Mouse (Mus musculus) myocyte (in vitro differentiated cells): Measurements from ENCODE around the gene B230219D22Rik. TPM values are rescaled to one million over a fixed set of nuclear protein-coding genes. Genes with fewer than 3 reads are reported as not detected.

ENCODE experiments used
- H3K27me3 ChIP-seq: one replicate; pipeline ENCODE4 v1.6.1; 2011; ENCODE audit not compliant: control insufficient read depth, insufficient read depth, insufficient read length
- H3K36me3 ChIP-seq: one replicate; pipeline ENCODE4 v1.6.1; 2011; ENCODE audit not compliant: control insufficient read depth, insufficient read depth
- H3K4me2 ChIP-seq: one replicate; pipeline ENCODE4 v1.6.1; 2011; ENCODE audit warnings: low read depth, control low read depth
- H3K4me3 ChIP-seq: one replicate; pipeline ENCODE4 v1.5.1; 2011; ENCODE audit warnings: mild to moderate bottlenecking, control low read depth, moderate library complexity
- H3K79me2 ChIP-seq: one replicate; pipeline ENCODE4 v1.6.1; 2011; ENCODE audit not compliant: control insufficient read depth, insufficient read depth
- H3ac ChIP-seq: one replicate; pipeline ENCODE4 v1.6.1; 2011; ENCODE audit not compliant: control insufficient read depth, insufficient read length
- CEBPB ChIP-seq: IDR thresholded peaks from 2 replicates; pipeline ENCODE4 v1.6.1; 2011; ENCODE audit warnings: mild to moderate bottlenecking, moderate library complexity; ENCODE audit not compliant: poor library complexity, insufficient read depth, severe bottlenecking
- E2F4 ChIP-seq: IDR thresholded peaks from one replicate; pipeline ENCODE4 v1.6.1; 2011; ENCODE audit warnings: mild to moderate bottlenecking, control low read depth, moderate library complexity; ENCODE audit not compliant: insufficient read depth
- MAX ChIP-seq: IDR thresholded peaks from one replicate; pipeline ENCODE4 v1.6.1; 2011; ENCODE audit warnings: low read depth, mild to moderate bottlenecking, control low read depth
- MYOD1 ChIP-seq, 3 experiments: IDR thresholded peaks; one replicate each; pipeline ENCODE4 v1.6.1; 2011; ENCODE audit warnings: control low read depth in 2 of 3, low read depth in 2 of 3, mild to moderate bottlenecking in 2 of 3, moderate library complexity in 1 of 3; ENCODE audit not compliant: insufficient read length in 2 of 3, control insufficient read depth in 1 of 3
- MYOG ChIP-seq, 3 experiments: IDR thresholded peaks; one replicate each; pipeline ENCODE4 v1.6.1; 2011; ENCODE audit warnings: control low read depth in 2 of 3, low read depth in 2 of 3, mild to moderate bottlenecking in 2 of 3; ENCODE audit not compliant: insufficient read length in 2 of 3, control insufficient read depth in 1 of 3, insufficient read depth in 1 of 3
- POLR2A ChIP-seq: IDR thresholded peaks from one replicate; pipeline ENCODE4 v1.6.1; 2011; ENCODE audit warnings: low read depth, mild to moderate bottlenecking, control low read depth, moderate library complexity; ENCODE audit not compliant: insufficient read length
- POLR2AphosphoS2 ChIP-seq: IDR thresholded peaks from one replicate; pipeline ENCODE4 v1.6.1; 2011; ENCODE audit warnings: low read depth, control low read depth; ENCODE audit not compliant: insufficient read length
- REST ChIP-seq: IDR thresholded peaks from one replicate; pipeline ENCODE4 v1.6.1; 2011; ENCODE audit warnings: mild to moderate bottlenecking, control low read depth, moderate library complexity; ENCODE audit not compliant: insufficient read depth, insufficient read length
- SRF ChIP-seq: IDR thresholded peaks from one replicate; pipeline ENCODE4 v1.6.1; 2011; ENCODE audit warnings: low read depth; ENCODE audit not compliant: control insufficient read depth, insufficient read length
- TCF12 ChIP-seq: IDR thresholded peaks from one replicate; pipeline ENCODE4 v1.6.1; 2011; ENCODE audit warnings: mild to moderate bottlenecking, control low read depth; ENCODE audit not compliant: poor library complexity, insufficient read depth, severe bottlenecking
- TCF3 ChIP-seq: IDR thresholded peaks from one replicate; pipeline ENCODE4 v1.6.1; 2011; ENCODE audit warnings: low read depth, control low read depth; ENCODE audit not compliant: insufficient read length
- USF1 ChIP-seq: IDR thresholded peaks from one replicate; pipeline ENCODE4 v1.6.1; 2011; ENCODE audit warnings: low read depth, mild to moderate bottlenecking, control low read depth, moderate library complexity
- polyA plus RNA-seq: library from polyadenylated mRNA; unstranded; fragments of >200 nt; fragmentation: generic; extraction: Trizol; gene quantifications from one replicate; pipeline ENCODE4 v1.2.1, GENCODE M21; 2012; ENCODE audit warnings: missing spikeins

B230219D22Rik gene
- polyA plus RNA-seq, 1 experiment: 18.2 TPM

GRCm38 (mm10) chr13:55721516-55721915, 28.6 kb downstream of the B230219D22Rik start:
- no peak for TF ChIP-seq POLR2AphosphoS2
- TF ChIP-seq E2F4: no peak
- TF ChIP-seq POLR2A: no peak
- TF ChIP-seq CEBPB: no peak
- TF ChIP-seq USF1: no peak
- no peak for TF ChIP-seq SRF
- H3K36me3 ChIP-seq: peaks cover 18% of the 10 kb centered on the region

GRCm38 (mm10) chr13:55721995-55722394, 29.1 kb downstream of the B230219D22Rik start:
- TF ChIP-seq MYOD1 (IDR thresholded peaks at IDR 0.05; ENCODE audit: control insufficient read depth in 1 of 3, insufficient read length in 2 of 3, low read depth in 2 of 3) (no peak), POLR2A (no peak), TCF12 (no peak), POLR2AphosphoS2 (no peak), MAX (no peak), E2F4 (no peak), REST (no peak), TCF3 (no peak), MYOG (IDR thresholded peaks at IDR 0.05; ENCODE audit: control insufficient read depth in 1 of 3, insufficient read depth in 1 of 3, insufficient read length in 2 of 3, low read depth in 2 of 3) (no peak), USF1 (no peak)
- Histone ChIP-seq H3ac (no peak overlapping the region), H3K4me2 (no peak overlapping the region), H3K27me3 (no peaks in the 10 kb centered on the region), H3K79me2 (peaks cover under 1% of the 10 kb centered on the region), H3K4me3 (no peak overlapping the region), H3K36me3 (peaks cover 18% of the 10 kb centered on the region)

More at GRCm38 (mm10) chr13:55721516-55721915, 28.6 kb downstream of the B230219D22Rik start:
- no peak overlapping the region for H3ac ChIP-seq
- no peak overlapping the region for H3K4me2 ChIP-seq
- peaks cover 6% of the 10 kb centered on the region for H3K79me2 ChIP-seq
- H3K27me3 ChIP-seq: no peaks in the 10 kb centered on the region
- no peak overlapping the region for H3K4me3 ChIP-seq

- Histone ChIP-seq H3K27me3 (no peaks in the 10 kb centered on the region), H3ac (peak overlapping the region; percentile 63), H3K4me3 (peak overlapping the region; percentile 73), H3K4me2 (peak overlapping the region; percentile 91), H3K36me3 (peaks cover 18% of the 10 kb centered on the region), H3K79me2 (no peaks in the 10 kb centered on the region)
- no peak for TF ChIP-seq MYOD1 (IDR thresholded peaks at IDR 0.05; ENCODE audit: control insufficient read depth in 1 of 3, insufficient read length in 2 of 3, low read depth in 2 of 3)
- no peak for TF ChIP-seq TCF12
- TF ChIP-seq SRF: no peak
- no peak for TF ChIP-seq MYOG (IDR thresholded peaks at IDR 0.05; ENCODE audit: control insufficient read depth in 1 of 3, insufficient read depth in 1 of 3, insufficient read length in 2 of 3, low read depth in 2 of 3)
- no peak for TF ChIP-seq TCF3
- TF ChIP-seq POLR2A: no peak
- no peak for TF ChIP-seq E2F4
- no peak for TF ChIP-seq CEBPB
These were observed 33.7 kb downstream of the B230219D22Rik start for GRCm38 (mm10) chr13:55726598-55727119.

GRCm38 (mm10) chr13:55727120-55727838, 34.4 kb downstream of the B230219D22Rik start, which contains the start of gene Pcbd2:
Gene Pcbd2, plus strand, starts transcription at chr13:55727368.
- H3K36me3 ChIP-seq: peaks cover 18% of the 10 kb centered on the region
- no peaks in the 10 kb centered on the region for H3K79me2 ChIP-seq
- H3K27me3 ChIP-seq: no peaks in the 10 kb centered on the region
- peak within 1 kb of the TSS; percentile 91 for H3K4me2 ChIP-seq
- TF ChIP-seq USF1 (no peak), POLR2A (peak; percentile 85), POLR2AphosphoS2 (peak; percentile 87), REST (no peak), TCF12 (no peak), MYOD1 (IDR thresholded peaks at IDR 0.05; ENCODE audit: control insufficient read depth in 1 of 3, insufficient read length in 2 of 3, low read depth in 2 of 3) (peak in 1 of 3 experiments; percentile 54), MYOG (IDR thresholded peaks at IDR 0.05; ENCODE audit: control insufficient read depth in 1 of 3, insufficient read depth in 1 of 3, insufficient read length in 2 of 3, low read depth in 2 of 3) (peak in 1 of 3 experiments; percentile 39), E2F4 (peak; percentile 34), SRF (no peak), CEBPB (no peak), MAX (no peak), TCF3 (no peak)
- H3K4me3 ChIP-seq: peak within 1 kb of the TSS; percentile 73
- peak within 1 kb of the TSS; percentile 63 for H3ac ChIP-seq

- Histone ChIP-seq H3K79me2 (no peaks in the 10 kb centered on the region), H3K36me3 (peaks cover 13% of the 10 kb centered on the region), H3K4me3 (peak overlapping the region; percentile 73), H3ac (peak overlapping the region; percentile 63), H3K27me3 (no peaks in the 10 kb centered on the region), H3K4me2 (peak overlapping the region; percentile 91)
- TF ChIP-seq SRF: no peak
- TF ChIP-seq POLR2A: peak; percentile 38
These were observed 34.9 kb downstream of the B230219D22Rik start for GRCm38 (mm10) chr13:55727839-55728238.
